Mouse (Mus musculus) kidney, adult 2 months (tissue): Measurements from ENCODE around the gene Tnnc1. TPM values are rescaled to one million over a fixed set of nuclear protein-coding genes. Genes with fewer than 3 reads are reported as not detected.

ENCODE experiments used
- DNase-seq: peaks from one replicate; pipeline ENCODE4 v3.0.0; 2021
- H3K27ac ChIP-seq: fragments of 200-500 bp; 2 replicates; pipeline ENCODE4 v1.5.1; 2012; ENCODE audit warnings: low read depth, low read length, control low read depth, inconsistent platforms; ENCODE audit not compliant: insufficient read depth
- H3K27me3 ChIP-seq: fragments of 200-500 bp; replicated peaks from 2 replicates; pipeline ENCODE4 v1.6.1; 2012; ENCODE audit warnings: mild to moderate bottlenecking, moderate library complexity, low read length, inconsistent platforms; ENCODE audit not compliant: control insufficient read depth, insufficient read depth
- H3K36me3 ChIP-seq: fragments of 200-500 bp; 2 replicates; pipeline ENCODE4 v1.6.1; 2012; ENCODE audit warnings: mild to moderate bottlenecking, moderate library complexity, low read length, inconsistent platforms; ENCODE audit not compliant: control insufficient read depth, insufficient read depth
- H3K4me1 ChIP-seq: fragments of 200-500 bp; 2 replicates; pipeline ENCODE4 v1.6.1; 2011; ENCODE audit warnings: low read length; ENCODE audit not compliant: control insufficient read depth, insufficient read depth
- H3K4me3 ChIP-seq: fragments of 200-500 bp; 2 replicates; pipeline ENCODE4 v1.5.1; 2011; ENCODE audit warnings: mild to moderate bottlenecking, low read depth, low read length, control low read depth; ENCODE audit not compliant: insufficient read depth
- CTCF ChIP-seq: fragments of 200-500 bp; conservative IDR thresholded peaks from 2 replicates; pipeline ENCODE4 v1.5.1; 2011; ENCODE audit warnings: low read depth, mild to moderate bottlenecking, control low read depth, low read length, moderate library complexity, mixed read lengths; ENCODE audit not compliant: insufficient read depth, insufficient read length
- POLR2A ChIP-seq: fragments of 200-500 bp; IDR thresholded peaks from one replicate; pipeline ENCODE4 v1.6.1; 2011; ENCODE audit warnings: low read depth, low read length, control low read depth
- WGBS: fragments of 180-500 bp; shearing (Covaris S2); methylation state at CpG from one replicate; pipeline ENCODE4 v1.1.7; 2018; 5-methylcytosine and 5-hydroxymethylcytosine counted together
- polyA plus RNA-seq: library from polyadenylated mRNA; depleted of rRNA; stranded (reverse); fragments of >200 nt; gene quantifications from 2 replicates; pipeline ENCODE4 v1.2.3, GENCODE M21; 2012

Tnnc1 gene
- polyA plus RNA-seq, 1 experiment = 9.1 TPM

DNA sequence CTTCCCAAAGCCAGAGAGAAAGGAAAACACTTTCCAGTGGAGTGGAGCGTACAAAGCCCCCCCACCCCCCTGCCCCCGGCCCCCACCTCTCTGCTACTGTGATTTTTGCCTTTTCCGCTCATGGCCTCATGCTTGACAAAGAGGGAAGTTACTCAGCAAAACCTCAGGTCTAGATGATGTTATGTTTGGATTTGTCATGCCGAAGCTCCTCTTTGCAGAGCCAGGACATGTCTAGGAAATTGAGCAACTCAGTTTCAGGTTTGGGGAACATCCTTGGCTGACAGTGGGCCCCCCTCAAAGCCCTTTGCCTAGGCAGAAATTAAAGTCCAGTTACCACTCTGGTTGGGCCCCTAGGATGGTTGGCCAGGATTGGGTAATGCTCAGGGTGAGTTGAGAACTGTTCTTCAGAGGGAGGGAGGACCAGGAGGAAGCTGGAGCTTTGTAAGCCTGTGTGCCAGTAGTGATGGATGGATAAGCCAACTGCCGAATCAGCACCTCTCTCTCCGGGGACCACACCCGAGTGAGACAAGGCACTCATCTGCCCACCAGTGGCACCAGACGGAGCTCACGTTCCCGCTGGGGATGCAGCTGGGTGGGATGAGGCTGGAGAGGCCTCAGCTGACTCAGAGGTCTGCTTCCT, 42.0 kb upstream of the Tnnc1 start:
- WGBS = 58% methylated on average over 10 of the region's 10 CpGs
- peak; percentile 37 for DNase-seq
- peaks cover 2% of the 10 kb centered on the region for H3K4me1 ChIP-seq
- no peaks in the 10 kb centered on the region for H3K36me3 ChIP-seq
- no peaks in the 10 kb centered on the region for H3K27me3 ChIP-seq
- no peak for TF ChIP-seq CTCF
- no peak for TF ChIP-seq POLR2A
- H3K4me3 ChIP-seq = peak overlapping the region; percentile 62; the same call in 1 of the 2 replicates
- H3K27ac ChIP-seq = peak overlapping the region; percentile 27; the same call in 1 of the 2 replicates

DNA sequence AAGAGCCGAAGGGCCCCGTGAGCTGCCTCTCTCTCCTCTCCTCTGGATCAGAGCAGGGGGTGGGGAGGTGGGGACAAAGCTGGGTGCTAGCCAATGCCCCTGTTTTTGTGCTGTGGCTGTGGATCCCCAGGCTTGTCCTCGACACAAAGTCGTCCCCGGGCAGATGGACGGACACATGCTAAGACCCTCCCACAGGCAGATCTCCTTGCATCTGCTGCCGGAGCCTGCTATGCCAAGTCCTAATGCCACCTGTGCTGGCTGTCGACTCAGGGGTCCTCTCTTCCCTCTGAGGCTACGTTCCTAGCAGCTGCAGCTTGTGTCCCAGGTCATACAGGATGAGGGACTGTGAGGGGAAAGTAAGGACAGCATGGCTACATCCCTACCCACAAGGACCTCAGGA, 41.3 kb upstream of the Tnnc1 start:
- TF ChIP-seq POLR2A (no peak), CTCF (no peak)
- Histone ChIP-seq H3K4me3 (peak overlapping the region; percentile 62; the same call in 1 of the 2 replicates), H3K36me3 (peaks cover 4% of the 10 kb centered on the region), H3K27me3 (no peaks in the 10 kb centered on the region), H3K4me1 (peaks cover 2% of the 10 kb centered on the region), H3K27ac (no peak overlapping the region; the same call in 1 of the 2 replicates)
- WGBS = 47% methylated on average over 9 of the region's 9 CpGs
- DNase-seq = no peak

DNA sequence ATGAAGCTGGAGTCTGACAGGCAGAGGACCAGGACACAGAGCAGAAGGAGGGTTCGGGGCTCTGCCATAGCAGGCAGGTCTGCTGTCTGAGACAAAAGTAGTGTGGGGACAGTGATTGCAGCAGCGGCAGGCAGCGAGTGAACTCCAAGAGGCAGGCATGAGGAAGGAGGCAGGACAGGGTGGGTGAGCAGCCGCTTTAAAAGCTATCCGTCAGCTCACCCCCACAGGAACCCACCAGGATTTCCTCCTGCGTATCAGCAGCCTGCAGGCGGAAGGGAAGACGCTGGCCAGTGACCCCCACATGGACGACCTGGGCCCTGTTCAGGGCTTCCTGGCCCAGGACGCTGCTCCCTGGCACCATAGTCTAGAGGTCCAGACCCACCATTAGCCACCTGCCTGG, 39.7 kb upstream of the Tnnc1 start, which contains the start of gene Stab1:
Stab1 (minus strand) TSS at position 217 of the 400 bp plus-strand sequence.
- Histone ChIP-seq H3K4me1 (peaks cover 2% of the 10 kb centered on the region), H3K27me3 (no peaks in the 10 kb centered on the region), H3K4me3 (peak within 1 kb of the TSS; percentile 62), H3K36me3 (peaks cover 6% of the 10 kb centered on the region), H3K27ac (peak within 1 kb of the TSS; percentile 68)
- peak; percentile 77 for DNase-seq
- 45% methylated on average over 10 of the region's 10 CpGs for WGBS
- TF ChIP-seq CTCF (no peak), POLR2A (peak; percentile 29)

DNA sequence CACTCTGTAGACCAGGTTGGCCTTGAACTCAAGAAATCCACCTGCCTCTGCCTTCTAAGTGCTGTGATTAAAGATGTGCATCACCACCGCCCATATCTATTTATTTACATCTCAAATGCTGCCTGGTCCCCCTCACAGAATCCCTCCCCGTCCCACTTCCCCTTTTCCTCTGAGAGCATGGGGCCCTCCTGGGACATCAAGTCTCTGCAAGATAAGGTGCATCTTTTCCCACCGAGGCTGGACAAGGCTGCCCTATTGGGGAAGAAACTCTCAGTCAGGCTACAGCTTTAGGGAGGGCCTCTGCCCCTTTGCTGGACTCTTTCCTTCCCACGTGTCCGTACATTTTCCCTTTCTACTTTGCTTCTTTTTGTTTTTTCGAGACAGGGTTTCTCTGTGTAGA, 38.6 kb upstream of the Tnnc1 start:
- no peak overlapping the region for H3K4me3 ChIP-seq
- H3K4me1 ChIP-seq = peaks cover 2% of the 10 kb centered on the region
- H3K36me3 ChIP-seq = peaks cover 7% of the 10 kb centered on the region
- WGBS = 81% methylated on average over 6 of the region's 6 CpGs
- no peak for DNase-seq
- H3K27me3 ChIP-seq = no peaks in the 10 kb centered on the region
- H3K27ac ChIP-seq = no peak overlapping the region
- TF ChIP-seq CTCF = no peak
- no peak for TF ChIP-seq POLR2A

DNA sequence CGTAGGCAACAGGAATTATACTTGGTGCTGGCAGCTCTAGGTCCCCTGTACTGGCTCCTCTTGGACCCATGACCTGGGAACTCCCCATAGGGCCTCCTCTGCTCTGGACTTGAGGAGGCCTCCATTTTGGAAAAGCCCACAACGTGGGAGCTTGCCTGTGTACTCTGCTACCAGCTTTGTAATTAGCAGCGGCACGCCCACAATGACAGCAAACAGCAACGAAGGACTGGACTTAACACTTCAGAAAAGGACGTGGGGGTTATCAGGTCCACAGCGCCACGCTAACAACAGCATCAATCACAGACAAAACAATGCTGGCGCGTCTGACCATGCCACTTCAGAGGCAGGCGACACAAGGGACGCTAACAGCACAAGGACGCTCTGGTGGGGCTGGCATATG, 37.1 kb upstream of the Tnnc1 start:
- no peak for DNase-seq
- Histone ChIP-seq H3K4me3 (no peak overlapping the region), H3K27ac (no peak overlapping the region), H3K27me3 (no peaks in the 10 kb centered on the region), H3K4me1 (no peaks in the 10 kb centered on the region; the same call in none of the 2 replicates), H3K36me3 (peaks cover 8% of the 10 kb centered on the region)
- TF ChIP-seq CTCF = no peak
- TF ChIP-seq POLR2A = no peak
- 78% methylated on average over 13 of the region's 13 CpGs for WGBS

DNA sequence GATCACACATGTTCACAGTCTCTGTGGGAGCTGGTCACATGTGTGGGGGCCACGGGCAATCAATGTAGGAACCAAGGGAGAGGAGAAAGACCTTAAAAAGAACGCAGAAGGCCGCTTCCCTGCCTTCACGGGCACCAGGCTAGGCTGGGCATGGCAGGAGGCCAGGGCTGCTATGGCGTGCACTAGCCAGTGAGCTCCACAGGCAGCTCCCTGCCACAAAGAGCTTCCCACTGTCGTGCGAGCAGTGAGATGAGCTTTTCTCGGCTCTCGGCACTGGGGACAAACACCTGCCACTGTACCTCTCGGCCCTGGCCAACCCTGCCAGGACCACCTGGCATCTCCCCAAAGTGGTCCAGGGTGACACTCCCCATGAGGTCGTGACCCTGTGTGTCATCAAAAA, 36.7 kb upstream of the Tnnc1 start:
- Histone ChIP-seq H3K4me1 (no peaks in the 10 kb centered on the region; the same call in 1 of the 2 replicates), H3K27ac (no peak overlapping the region), H3K27me3 (no peaks in the 10 kb centered on the region), H3K4me3 (no peak overlapping the region), H3K36me3 (peaks cover 8% of the 10 kb centered on the region)
- no peak for DNase-seq
- 87% methylated on average over 11 of the region's 11 CpGs for WGBS
- TF ChIP-seq POLR2A (no peak), CTCF (no peak)

DNA sequence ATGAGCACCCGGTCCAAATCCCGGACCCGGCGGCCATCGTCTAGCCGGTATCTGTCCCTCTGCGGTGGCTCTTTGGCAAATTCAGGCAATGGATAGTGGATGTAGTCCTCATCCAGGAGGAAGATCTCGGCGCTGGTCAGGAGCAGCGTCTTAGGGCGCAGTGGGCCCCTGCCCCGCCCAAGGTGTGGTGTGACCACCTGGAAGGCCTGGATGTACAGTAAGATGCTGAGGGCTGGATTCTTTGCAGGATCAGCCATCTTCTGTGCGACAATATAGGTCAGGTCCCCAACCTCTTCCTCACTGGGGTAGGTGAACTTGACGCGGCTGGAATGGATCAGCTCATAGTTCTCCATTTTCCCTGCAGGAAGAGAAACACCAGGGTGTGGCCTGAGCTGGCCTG, 36.3 kb upstream of the Tnnc1 start:
- 94% methylated on average over 15 of the region's 15 CpGs for WGBS
- no peaks in the 10 kb centered on the region for H3K4me1 ChIP-seq
- H3K27me3 ChIP-seq = no peaks in the 10 kb centered on the region
- TF ChIP-seq POLR2A (no peak), CTCF (no peak)
- H3K36me3 ChIP-seq = peaks cover 8% of the 10 kb centered on the region
- no peak overlapping the region for H3K4me3 ChIP-seq
- no peak for DNase-seq
- H3K27ac ChIP-seq = no peak overlapping the region
